Mouse (Mus musculus) liver, postnatal 0 days (tissue): ENCODE data around the gene Zc3h18.
A peak's percentile ranks its signal among the peaks of the same experiment; 100 is the strongest.

Experiments
- CTCF ChIP-seq: sonication (generic); IDR thresholded peaks from 2 replicates; pipeline ENCODE4 v1.5.1; 2016; ENCODE audit warnings: antibody characterized with exemption, low read depth
- EP300 ChIP-seq: IDR thresholded peaks from 2 replicates; pipeline ENCODE4 v1.6.1; 2016; ENCODE audit warnings: antibody characterized with exemption, low read depth, mild to moderate bottlenecking

- TF ChIP-seq CTCF (peak; percentile 42; the same call in 1 of the 2 replicates), EP300 (no peak)
These were observed 53.7 kb downstream of the Zc3h18 start for GRCm38 (mm10) chr8:122430058-122430636.
